Mouse (Mus musculus): ENCODE data around the gene Uggt1. TPM values are rescaled to one million over a fixed set of nuclear protein-coding genes. Genes with fewer than 3 reads are reported as not detected.

Gene Uggt1
- polyA plus RNA-seq, 1 experiment from 2014 or later = 21.8 TPM

- Histone ChIP-seq H3K4me2 (replicated peaks; ENCODE audit: low read depth) (peak overlapping the region; percentile 64; the same call in 1 of the 2 replicates), H3K4me3 (ENCODE audit: low read depth, low read length) (no peak overlapping the region), H3K27ac (ENCODE audit: low read depth, low read length) (peak overlapping the region; percentile 90), H3K9ac (ENCODE audit: low read depth, low read length) (no peak overlapping the region), H3K9me3 (ENCODE audit: control insufficient read depth) (no peaks in the 10 kb centered on the region), H3K4me1 (replicated peaks; ENCODE audit: control insufficient read depth, insufficient read depth, low read length) (peaks cover 22% of the 10 kb centered on the region), H3K36me3 (ENCODE audit: control insufficient read depth, insufficient read depth) (no peaks in the 10 kb centered on the region), H3K27me3 (replicated peaks; ENCODE audit: control insufficient read depth, insufficient read depth, low read length) (no peaks in the 10 kb centered on the region)
- ATAC-seq = peak; percentile 47
- TF ChIP-seq CTCF (IDR thresholded peaks at IDR 0.05; ENCODE audit: low read depth) = no peak
- 31% methylated on average over 13 of the region's 13 CpGs for WGBS
These were observed 31.3 kb upstream of the Uggt1 start for GRCm38 (mm10) chr1:36275635-36276389.

- peak within 1 kb of the TSS; percentile 64 for H3K4me2 ChIP-seq (replicated peaks; ENCODE audit: low read depth)
- H3K36me3 ChIP-seq (ENCODE audit: control insufficient read depth, insufficient read depth) = peaks cover 5% of the 10 kb centered on the region; the same call in 1 of the 2 replicates
- ATAC-seq = peak; percentile 61
- H3K9ac ChIP-seq (ENCODE audit: low read depth, low read length) = peak within 1 kb of the TSS; percentile 45
- H3K27ac ChIP-seq (ENCODE audit: low read depth, low read length) = peak within 1 kb of the TSS; percentile 95
- 38% methylated on average over 5 of the region's 5 CpGs for WGBS
- H3K9me3 ChIP-seq (ENCODE audit: control insufficient read depth) = no peaks in the 10 kb centered on the region
- peak within 1 kb of the TSS; percentile 35 for H3K4me3 ChIP-seq (ENCODE audit: low read depth, low read length)
- TF ChIP-seq CTCF (IDR thresholded peaks at IDR 0.05; ENCODE audit: low read depth) = no peak
- H3K4me1 ChIP-seq (replicated peaks; ENCODE audit: control insufficient read depth, insufficient read depth, low read length) = peaks cover 26% of the 10 kb centered on the region
- H3K27me3 ChIP-seq (replicated peaks; ENCODE audit: control insufficient read depth, insufficient read depth, low read length) = no peaks in the 10 kb centered on the region
These were observed 29.9 kb upstream of the Uggt1 start, which contains the start of gene Neurl3 for GRCm38 (mm10) chr1:36274455-36274854. Neurl3 (minus strand) TSS chr1:36274679.

GRCm38 (mm10) chr1:36273288-36273687, 28.8 kb upstream of the Uggt1 start:
- peak overlapping the region; percentile 64 for H3K4me2 ChIP-seq (replicated peaks; ENCODE audit: low read depth)
- peak; percentile 18 for ATAC-seq
- H3K9me3 ChIP-seq (ENCODE audit: control insufficient read depth) = no peaks in the 10 kb centered on the region
- peaks cover 26% of the 10 kb centered on the region for H3K4me1 ChIP-seq (replicated peaks; ENCODE audit: control insufficient read depth, insufficient read depth, low read length)
- H3K27ac ChIP-seq (ENCODE audit: low read depth, low read length) = peak overlapping the region; percentile 95
- WGBS = 3% methylated on average over 9 of the region's 9 CpGs
- no peak for TF ChIP-seq CTCF (IDR thresholded peaks at IDR 0.05; ENCODE audit: low read depth)
- peaks cover 14% of the 10 kb centered on the region; the same call in 1 of the 2 replicates for H3K36me3 ChIP-seq (ENCODE audit: control insufficient read depth, insufficient read depth)
- peak overlapping the region; percentile 45 for H3K9ac ChIP-seq (ENCODE audit: low read depth, low read length)
- H3K4me3 ChIP-seq (ENCODE audit: low read depth, low read length) = peak overlapping the region; percentile 35
- no peaks in the 10 kb centered on the region for H3K27me3 ChIP-seq (replicated peaks; ENCODE audit: control insufficient read depth, insufficient read depth, low read length)

- ATAC-seq = peak; percentile 68
- Histone ChIP-seq H3K4me2 (replicated peaks; ENCODE audit: low read depth) (peak overlapping the region; percentile 64), H3K36me3 (ENCODE audit: control insufficient read depth, insufficient read depth) (peaks cover 21% of the 10 kb centered on the region; the same call in 1 of the 2 replicates), H3K9ac (ENCODE audit: low read depth, low read length) (peak overlapping the region; percentile 45; the same call in 1 of the 2 replicates), H3K27ac (ENCODE audit: low read depth, low read length) (peak overlapping the region; percentile 95), H3K9me3 (ENCODE audit: control insufficient read depth) (no peaks in the 10 kb centered on the region), H3K4me1 (replicated peaks; ENCODE audit: control insufficient read depth, insufficient read depth, low read length) (peaks cover 26% of the 10 kb centered on the region), H3K27me3 (replicated peaks; ENCODE audit: control insufficient read depth, insufficient read depth, low read length) (no peaks in the 10 kb centered on the region), H3K4me3 (ENCODE audit: low read depth, low read length) (peak overlapping the region; percentile 35)
- 26% methylated on average over 5 of the region's 5 CpGs for WGBS
- TF ChIP-seq CTCF (IDR thresholded peaks at IDR 0.05; ENCODE audit: low read depth) = no peak
These were observed 28.0 kb upstream of the Uggt1 start for GRCm38 (mm10) chr1:36272546-36272945.

- peak; percentile 62 for ATAC-seq
- WGBS = 36% methylated on average over 8 of the region's 8 CpGs
- H3K27me3 ChIP-seq (replicated peaks; ENCODE audit: control insufficient read depth, insufficient read depth, low read length) = no peaks in the 10 kb centered on the region
- H3K4me3 ChIP-seq (ENCODE audit: low read depth, low read length) = peak overlapping the region; percentile 14; the same call in 1 of the 2 replicates
- H3K4me2 ChIP-seq (replicated peaks; ENCODE audit: low read depth) = peak overlapping the region; percentile 64
- no peaks in the 10 kb centered on the region for H3K9me3 ChIP-seq (ENCODE audit: control insufficient read depth)
- peak overlapping the region; percentile 95 for H3K27ac ChIP-seq (ENCODE audit: low read depth, low read length)
- 0 out of 2 replicates have a peak overlapping the region, but pooled peaks have one; percentile 17 for H3K9ac ChIP-seq (ENCODE audit: low read depth, low read length)
- H3K4me1 ChIP-seq (replicated peaks; ENCODE audit: control insufficient read depth, insufficient read depth, low read length) = peaks cover 26% of the 10 kb centered on the region
- TF ChIP-seq CTCF (IDR thresholded peaks at IDR 0.05; ENCODE audit: low read depth) = peak; percentile 42
- H3K36me3 ChIP-seq (ENCODE audit: control insufficient read depth, insufficient read depth) = peaks cover 23% of the 10 kb centered on the region; the same call in 1 of the 2 replicates
These were observed 27.2 kb upstream of the Uggt1 start for GRCm38 (mm10) chr1:36271516-36272230.

GRCm38 (mm10) chr1:36270666-36271065, 26.1 kb upstream of the Uggt1 start:
- Histone ChIP-seq H3K4me1 (replicated peaks; ENCODE audit: control insufficient read depth, insufficient read depth, low read length) (peaks cover 30% of the 10 kb centered on the region), H3K9ac (ENCODE audit: low read depth, low read length) (no peak overlapping the region), H3K36me3 (ENCODE audit: control insufficient read depth, insufficient read depth) (peaks cover 31% of the 10 kb centered on the region; the same call in 1 of the 2 replicates), H3K27me3 (replicated peaks; ENCODE audit: control insufficient read depth, insufficient read depth, low read length) (no peaks in the 10 kb centered on the region), H3K4me2 (replicated peaks; ENCODE audit: low read depth) (peak overlapping the region; percentile 64), H3K4me3 (ENCODE audit: low read depth, low read length) (no peak overlapping the region), H3K27ac (ENCODE audit: low read depth, low read length) (peak overlapping the region; percentile 77; the same call in 1 of the 2 replicates), H3K9me3 (ENCODE audit: control insufficient read depth) (no peaks in the 10 kb centered on the region)
- TF ChIP-seq CTCF (IDR thresholded peaks at IDR 0.05; ENCODE audit: low read depth) = no peak
- ATAC-seq = no peak
- 34% methylated on average over 3 of the region's 3 CpGs for WGBS
